Mouse (Mus musculus): ENCODE data around the gene Il4ra. TPM values are rescaled to one million over a fixed set of nuclear protein-coding genes. Genes with fewer than 3 reads are reported as not detected.

Gene Il4ra
- polyA plus RNA-seq, 1 experiment from 2014 or later = 11.4 TPM

- Histone ChIP-seq H3K4me1 (no peaks in the 10 kb centered on the region), H3K27me3 (no peaks in the 10 kb centered on the region), H3K9ac (no peak overlapping the region), H3K4me2 (no peak overlapping the region), H3K27ac (no peak overlapping the region), H3K36me3 (no peaks in the 10 kb centered on the region), H3K4me3 (no peak overlapping the region), H3K9me3 (no peaks in the 10 kb centered on the region)
- ATAC-seq (ENCODE audit: insufficient number of reproducible peaks, low FRiP score, low TSS enrichment, low read depth) = no peak
- WGBS = 86% methylated on average over 4 of the region's 4 CpGs
Observed at GRCm38 (mm10) chr7:125593831-125594230, 41.9 kb downstream of the Il4ra start.

GRCm38 (mm10) chr7:125596406-125596805, 44.5 kb downstream of the Il4ra start:
- WGBS = 55% methylated on average over 3 of the region's 3 CpGs
- Histone ChIP-seq H3K4me2 (no peak overlapping the region), H3K4me3 (no peak overlapping the region), H3K4me1 (no peaks in the 10 kb centered on the region), H3K9me3 (no peaks in the 10 kb centered on the region), H3K27ac (no peak overlapping the region), H3K36me3 (no peaks in the 10 kb centered on the region), H3K27me3 (no peaks in the 10 kb centered on the region), H3K9ac (no peak overlapping the region)
- ATAC-seq (ENCODE audit: insufficient number of reproducible peaks, low FRiP score, low TSS enrichment, low read depth) = no peak

GRCm38 (mm10) chr7:125597083-125597482, 45.2 kb downstream of the Il4ra start:
- H3K4me2 ChIP-seq = no peak overlapping the region
- 75% methylated on average over 9 of the region's 9 CpGs for WGBS
- ATAC-seq (ENCODE audit: insufficient number of reproducible peaks, low FRiP score, low TSS enrichment, low read depth) = no peak
- no peaks in the 10 kb centered on the region for H3K36me3 ChIP-seq
- no peaks in the 10 kb centered on the region for H3K4me1 ChIP-seq
- no peaks in the 10 kb centered on the region for H3K9me3 ChIP-seq
- no peaks in the 10 kb centered on the region for H3K27me3 ChIP-seq
- H3K9ac ChIP-seq = no peak overlapping the region
- H3K4me3 ChIP-seq = no peak overlapping the region
- H3K27ac ChIP-seq = no peak overlapping the region

- no peaks in the 10 kb centered on the region for H3K27me3 ChIP-seq
- 90% methylated on average over 11 of the region's 11 CpGs for WGBS
- no peaks in the 10 kb centered on the region for H3K4me1 ChIP-seq
- ATAC-seq (ENCODE audit: insufficient number of reproducible peaks, low FRiP score, low TSS enrichment, low read depth) = no peak
- no peaks in the 10 kb centered on the region for H3K9me3 ChIP-seq
- H3K9ac ChIP-seq = no peak overlapping the region
- H3K4me2 ChIP-seq = no peak overlapping the region
- H3K4me3 ChIP-seq = no peak overlapping the region
- no peak overlapping the region for H3K27ac ChIP-seq
- H3K36me3 ChIP-seq = no peaks in the 10 kb centered on the region
Observed at GRCm38 (mm10) chr7:125597516-125598347, 45.8 kb downstream of the Il4ra start.

GRCm38 (mm10) chr7:125599373-125599973, 47.6 kb downstream of the Il4ra start:
- H3K4me1 ChIP-seq = no peaks in the 10 kb centered on the region
- ATAC-seq (ENCODE audit: insufficient number of reproducible peaks, low FRiP score, low TSS enrichment, low read depth) = no peak
- no peak overlapping the region for H3K27ac ChIP-seq
- H3K9ac ChIP-seq = no peak overlapping the region
- H3K4me3 ChIP-seq = no peak overlapping the region
- no peaks in the 10 kb centered on the region for H3K27me3 ChIP-seq
- H3K36me3 ChIP-seq = no peaks in the 10 kb centered on the region
- H3K4me2 ChIP-seq = no peak overlapping the region
- 58% methylated on average over 4 of the region's 4 CpGs for WGBS
- no peaks in the 10 kb centered on the region for H3K9me3 ChIP-seq

DNA sequence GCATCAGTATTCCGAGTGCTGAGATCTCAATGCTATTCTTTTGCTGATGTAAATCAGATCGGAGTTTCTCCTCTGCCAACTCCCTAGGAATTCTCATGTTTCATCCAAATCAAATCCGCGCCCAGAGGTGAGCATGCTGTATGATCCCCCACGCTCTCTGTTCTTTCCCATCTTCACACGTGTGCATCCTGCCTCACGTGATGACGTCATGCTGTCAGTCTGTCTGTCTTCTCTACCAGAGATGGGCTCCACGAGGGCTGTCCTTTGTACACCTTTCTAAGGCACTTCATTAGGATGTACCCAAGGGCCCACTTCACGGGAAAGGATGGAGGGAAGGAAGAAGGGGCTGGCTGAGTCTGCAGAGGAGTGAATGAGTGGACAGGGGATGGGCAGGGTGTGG, 48.2 kb downstream of the Il4ra start:
- ATAC-seq (ENCODE audit: insufficient number of reproducible peaks, low FRiP score, low TSS enrichment, low read depth) = no peak
- no peak overlapping the region for H3K9ac ChIP-seq
- no peak overlapping the region for H3K4me2 ChIP-seq
- no peak overlapping the region for H3K27ac ChIP-seq
- H3K27me3 ChIP-seq = no peaks in the 10 kb centered on the region
- WGBS = 74% methylated on average over 10 of the region's 10 CpGs
- no peaks in the 10 kb centered on the region for H3K4me1 ChIP-seq
- no peaks in the 10 kb centered on the region for H3K9me3 ChIP-seq
- no peaks in the 10 kb centered on the region for H3K36me3 ChIP-seq
- no peak overlapping the region for H3K4me3 ChIP-seq

DNA sequence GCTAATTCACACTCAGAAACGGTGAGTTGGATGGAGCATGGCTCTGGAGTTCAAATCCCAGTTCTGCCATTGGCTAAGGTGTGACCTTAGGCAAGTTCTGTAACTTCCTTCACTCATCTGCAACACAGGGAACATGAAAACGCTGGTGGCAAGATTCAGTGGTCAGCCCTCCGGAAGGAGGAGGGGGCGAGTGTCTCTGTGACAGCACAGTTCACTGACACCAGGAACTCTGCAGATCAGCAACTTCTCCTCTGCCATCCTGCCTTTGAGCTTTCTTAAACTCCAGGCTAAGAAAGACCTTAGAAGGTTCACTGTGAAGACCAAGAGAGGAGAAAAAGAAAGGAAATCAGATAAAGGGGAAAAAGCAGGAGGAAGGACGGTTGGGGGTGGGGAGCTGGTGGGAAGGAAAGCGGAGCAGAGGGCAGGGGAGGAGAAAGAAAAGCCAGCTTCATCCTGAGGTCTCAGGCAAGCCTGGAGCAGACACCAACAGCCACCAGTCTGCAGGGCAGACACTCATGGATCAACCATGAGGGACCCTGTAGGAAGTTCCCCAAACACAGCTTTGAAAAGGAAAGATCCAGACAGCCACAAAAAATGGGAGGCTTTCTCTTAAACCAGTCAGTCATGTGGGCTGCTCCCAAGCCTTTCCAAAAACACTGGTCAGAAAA, 48.8 kb downstream of the Il4ra start:
- ATAC-seq (ENCODE audit: insufficient number of reproducible peaks, low FRiP score, low TSS enrichment, low read depth) = no peak
- WGBS = 33% methylated on average over 6 of the region's 6 CpGs

GRCm38 (mm10) chr7:125601280-125601670, 49.4 kb downstream of the Il4ra start:
- Histone ChIP-seq H3K27ac (no peak overlapping the region), H3K4me1 (no peaks in the 10 kb centered on the region), H3K4me3 (no peak overlapping the region), H3K27me3 (no peaks in the 10 kb centered on the region), H3K36me3 (no peaks in the 10 kb centered on the region), H3K9me3 (no peaks in the 10 kb centered on the region), H3K4me2 (no peak overlapping the region), H3K9ac (no peak overlapping the region)
- no peak for ATAC-seq (ENCODE audit: insufficient number of reproducible peaks, low FRiP score, low TSS enrichment, low read depth)
- 87% methylated on average over 6 of the region's 6 CpGs for WGBS

More for the DNA sequence above, 48.8 kb downstream of the Il4ra start:
- H3K9me3 ChIP-seq = no peaks in the 10 kb centered on the region
- H3K9ac ChIP-seq = no peak overlapping the region
- no peak overlapping the region for H3K4me2 ChIP-seq
- H3K27me3 ChIP-seq = no peaks in the 10 kb centered on the region
- H3K4me3 ChIP-seq = no peak overlapping the region
- no peaks in the 10 kb centered on the region for H3K4me1 ChIP-seq
- H3K36me3 ChIP-seq = no peaks in the 10 kb centered on the region
- H3K27ac ChIP-seq = no peak overlapping the region

GRCm38 (mm10) chr7:125601821-125602448, 50.0 kb downstream of the Il4ra start:
- H3K27me3 ChIP-seq = no peaks in the 10 kb centered on the region
- WGBS = 71% methylated on average over 11 of the region's 11 CpGs

DNA sequence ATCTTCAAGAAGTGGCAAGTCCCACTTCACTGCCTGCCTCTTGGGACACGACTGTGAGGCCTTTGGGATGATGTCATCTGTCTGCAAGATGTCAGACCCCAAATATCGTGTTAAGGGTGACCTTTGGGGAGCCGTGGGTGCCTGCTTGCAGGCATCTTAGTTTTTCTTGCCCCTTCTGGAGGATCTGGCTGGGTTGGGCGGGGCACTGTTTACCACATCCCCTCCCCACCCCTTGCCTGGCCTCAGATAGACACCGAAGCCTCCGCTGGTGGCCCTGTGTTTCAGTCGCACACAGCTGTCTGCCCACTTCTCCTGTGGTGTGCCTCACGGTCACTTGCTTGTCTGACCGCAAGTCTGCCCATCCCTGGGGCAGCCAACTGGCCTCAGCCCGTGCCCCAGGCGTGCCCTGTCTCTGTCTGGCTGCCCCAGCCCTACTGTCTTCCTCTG, 51.3 kb downstream of the Il4ra start, which contains the start of gene Il21r:
Gene Il21r, plus strand, starts transcription at position 245 of the 447 bp plus-strand sequence.
- no peaks in the 10 kb centered on the region for H3K4me1 ChIP-seq
- no peak within 1 kb of the TSS for H3K4me2 ChIP-seq
- H3K4me3 ChIP-seq = no peak within 1 kb of the TSS
- no peaks in the 10 kb centered on the region for H3K27me3 ChIP-seq
- no peaks in the 10 kb centered on the region for H3K36me3 ChIP-seq
- H3K9me3 ChIP-seq = no peaks in the 10 kb centered on the region
- ATAC-seq (ENCODE audit: insufficient number of reproducible peaks, low FRiP score, low TSS enrichment, low read depth) = no peak
- H3K27ac ChIP-seq = no peak within 1 kb of the TSS
- no peak within 1 kb of the TSS for H3K9ac ChIP-seq
- 68% methylated on average over 11 of the region's 11 CpGs for WGBS

More at GRCm38 (mm10) chr7:125601821-125602448, 50.0 kb downstream of the Il4ra start:
- no peaks in the 10 kb centered on the region for H3K4me1 ChIP-seq
- H3K9me3 ChIP-seq = no peaks in the 10 kb centered on the region
- H3K4me2 ChIP-seq = no peak overlapping the region
- no peaks in the 10 kb centered on the region for H3K36me3 ChIP-seq
- no peak overlapping the region for H3K4me3 ChIP-seq
- H3K27ac ChIP-seq = no peak overlapping the region
- H3K9ac ChIP-seq = no peak overlapping the region
- no peak for ATAC-seq (ENCODE audit: insufficient number of reproducible peaks, low FRiP score, low TSS enrichment, low read depth)

- H3K4me1 ChIP-seq = no peaks in the 10 kb centered on the region
- no peak overlapping the region for H3K4me2 ChIP-seq
- H3K27me3 ChIP-seq = no peaks in the 10 kb centered on the region
- H3K27ac ChIP-seq = no peak overlapping the region
- no peaks in the 10 kb centered on the region for H3K36me3 ChIP-seq
- no peak overlapping the region for H3K4me3 ChIP-seq
- ATAC-seq (ENCODE audit: insufficient number of reproducible peaks, low FRiP score, low TSS enrichment, low read depth) = no peak
- H3K9me3 ChIP-seq = no peaks in the 10 kb centered on the region
- no peak overlapping the region for H3K9ac ChIP-seq
- 80% methylated on average over 12 of the region's 12 CpGs for WGBS
Observed at GRCm38 (mm10) chr7:125604362-125605319, 52.7 kb downstream of the Il4ra start.

Data from limb, embryonic 15.5 days (tissue).